In the genomic region with DNA sequence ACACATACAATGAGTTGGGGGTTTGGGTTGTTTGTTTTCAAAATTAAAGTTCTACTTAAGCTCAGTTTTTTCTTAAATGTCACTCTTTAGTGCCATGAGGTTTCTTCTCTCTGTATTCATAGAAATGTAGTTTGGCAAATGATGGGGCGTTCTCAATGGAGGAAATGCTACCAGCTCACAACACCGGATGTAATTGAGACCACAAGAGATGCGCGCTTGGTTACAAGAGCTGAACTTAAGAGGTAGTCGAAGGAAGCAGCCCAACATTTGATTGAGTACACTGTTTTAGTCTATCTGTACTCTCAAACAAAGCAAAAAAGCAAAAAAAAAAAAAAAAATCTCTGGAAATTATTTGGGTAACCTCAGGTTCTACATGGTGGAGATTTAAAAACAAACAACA, we compare ENCODE assay signal across 15 mouse cellular contexts. TPM values are rescaled to one million over a fixed set of nuclear protein-coding genes. Genes with fewer than 3 reads are reported as not detected.
DNase-seq lines count a peak whose midpoint lies in the region; ATAC-seq and TF ChIP-seq lines count a peak whose summit lies in the region.
"Had no signal": no experiment of that assay in that cellular context is flagged by ENCODE, and none has a peak within 500 bp of the region (broad histone marks: within the 10 kb centered on the region; RNA-seq: fewer than 3 reads in every experiment).

No protein-coding gene starts in this region.

- H3K27me3 ChIP-seq in thymus, adult 2 months (ENCODE audit: control insufficient read depth, insufficient read depth, low read length) = no peaks in the 10 kb centered on the region
- H3K27me3 ChIP-seq in intestine, postnatal 0 days (replicated peaks; ENCODE audit: control insufficient read depth, insufficient read depth, low read length) = no peaks in the 10 kb centered on the region
- H3K27me3 ChIP-seq: embryonic facial prominence, embryonic 15.5 days had no signal

- intact Hi-C loops in left cerebral cortex, postnatal 14 days (cut with DNase I) = loop anchor here (10.0 kb wide), 1 partner anchor 501 kb away; no protein-coding TSS in a partner anchor

- TF ChIP-seq POLR2A in thymus, adult 2 months (IDR thresholded peaks at IDR 0.05; ENCODE audit: control insufficient read depth, extremely low read depth, insufficient read depth, low read length, poor library complexity) = no peak
- no peak for TF ChIP-seq POLR2A in embryonic fibroblast, embryonic 13.5 days (IDR thresholded peaks at IDR 0.05; ENCODE audit: low read depth, low read length)

- no peaks in the 10 kb centered on the region for H3K9me3 ChIP-seq in intestine, postnatal 0 days (ENCODE audit: control insufficient read depth)
- H3K9me3 ChIP-seq: embryonic facial prominence, embryonic 15.5 days had no signal

- no peak for TF ChIP-seq CTCF in thymus, adult 2 months (IDR thresholded peaks at IDR 0.05; ENCODE audit: borderline replicate concordance, control insufficient read depth, extremely low read depth, insufficient read depth, low read length, poor library complexity)
- no peak for TF ChIP-seq CTCF in embryonic fibroblast, embryonic 13.5 days (IDR thresholded peaks at IDR 0.05; ENCODE audit: borderline replicate concordance, insufficient read depth, low read length)
- TF ChIP-seq CTCF in intestine, postnatal 0 days (IDR thresholded peaks at IDR 0.05; ENCODE audit: low read depth) = no peak

- H3K4me3 ChIP-seq in thymus, adult 2 months (ENCODE audit: control insufficient read depth, insufficient read depth, low read length) = no peak overlapping the region
- no peak overlapping the region for H3K4me3 ChIP-seq in embryonic fibroblast, embryonic 13.5 days (ENCODE audit: insufficient read depth, low read length)
- H3K4me3 ChIP-seq in intestine, postnatal 0 days (ENCODE audit: low read depth, low read length) = no peak overlapping the region
- H3K4me3 ChIP-seq: embryonic facial prominence, embryonic 15.5 days had no signal

- peaks cover 7% of the 10 kb centered on the region for H3K4me1 ChIP-seq in thymus, adult 2 months (replicated peaks; ENCODE audit: control insufficient read depth, insufficient read depth, low read length)
- peaks cover 13% of the 10 kb centered on the region for H3K4me1 ChIP-seq in embryonic fibroblast, embryonic 13.5 days (ENCODE audit: control insufficient read depth, insufficient read depth, low read length)
- no peaks in the 10 kb centered on the region for H3K4me1 ChIP-seq in intestine, postnatal 0 days (replicated peaks; ENCODE audit: control insufficient read depth, insufficient read depth, low read length)

- H3K36me3 ChIP-seq in thymus, adult 2 months (ENCODE audit: control insufficient read depth, insufficient read depth, low read length) = no peaks in the 10 kb centered on the region
- no peaks in the 10 kb centered on the region for H3K36me3 ChIP-seq in intestine, postnatal 0 days (ENCODE audit: control insufficient read depth, insufficient read depth)
- H3K36me3 ChIP-seq: embryonic facial prominence, embryonic 15.5 days had no signal

- WGBS in thymus, adult 2 months = 13% methylated on average over 5 of the region's 5 CpGs
- WGBS in intestine, postnatal 0 days = 86% methylated on average over 5 of the region's 5 CpGs

- no peak overlapping the region for H3K27ac ChIP-seq in thymus, adult 2 months (ENCODE audit: control insufficient read depth, insufficient read depth, low read length)
- peak overlapping the region; percentile 75; the same call in 1 of the 2 replicates for H3K27ac ChIP-seq in embryonic fibroblast, embryonic 13.5 days (ENCODE audit: insufficient read depth, low read length)
- H3K27ac ChIP-seq in intestine, postnatal 0 days (ENCODE audit: low read depth, low read length) = no peak overlapping the region
- H3K27ac ChIP-seq: embryonic facial prominence, embryonic 15.5 days had no signal

- H3K9ac ChIP-seq in intestine, postnatal 0 days (ENCODE audit: low read depth, low read length) = no peak overlapping the region
- H3K9ac ChIP-seq: embryonic facial prominence, embryonic 15.5 days had no signal

- H3K4me2 ChIP-seq in intestine, postnatal 0 days (replicated peaks; ENCODE audit: low read depth) = no peak overlapping the region

- ATAC-seq in neutrophil, adult 5-6 weeks (ENCODE audit: extremely low read depth, insufficient number of reproducible peaks, low FRiP score, poor library complexity, severe bottlenecking) = peak; percentile 48; the same call in 1 of the 2 replicates
- ATAC-seq in intestine, postnatal 0 days = no peak
- ATAC-seq: forebrain, embryonic 14.5 days; hindbrain, embryonic 16.5 days had no signal

- peak; percentile 52 for DNase-seq in thymus, adult 2 months
- DNase-seq in thymus, adult 18-20 months = no peak
- no peak for DNase-seq in left cerebral cortex, postnatal 14 days (ENCODE audit: low spot score in 2 of 2)
- DNase-seq in kidney, postnatal 10 days = no peak
- DNase-seq: cerebellum, adult 11 months; cerebellum, postnatal 36 days; heart, postnatal 10 days; midbrain, embryonic 14.5 days; right cerebral cortex, postnatal 25 days had no signal

RNA-seq across cellular contexts. Expression of gene Rbms1, which starts 58.9 kb away (rescaled TPM):
- 151 and 163 TPM in 2 replicates for polyA plus RNA-seq in thymus, adult 2 months (2012; rRNA removed)
- 222 and 231 TPM in 2 replicates for polyA plus RNA-seq in embryonic fibroblast, embryonic 13.5 days (2011; ENCODE audit: insufficient read length, low read depth, missing spikeins)
- 122 and 137 TPM in 2 replicates for total RNA-seq in neutrophil, adult 5-6 weeks (2017)
- 10 to 100 TPM; 23.8 to 24.8 TPM for total RNA-seq in left cerebral cortex, postnatal 14 days (2021)
- polyA plus RNA-seq in intestine, postnatal 0 days (2015; fragmentation: Nextera tagmentation; extraction: Ambion mirVana) = 41.3 and 41.4 TPM in 2 replicates
